Mouse (Mus musculus): ENCODE measurements at regions not wholly inside any gene's neighbourhood (a gene's known extent, or its start where the extent isn't known, plus 50 kb on each side); places are given as distances from the start of the nearest gene placed in this dataset.

GRCm38 (mm10) chr9:50181360-50181759, 163.4 kb downstream of the Rpl10-ps3 start:
- dilution Hi-C loops (cut with MboI; ENCODE audit: extremely low pct_ligation_motif_present, extremely low pct_unique_long_range_greater_than_20kb, low sequenced_read_pairs), result no loop called here
- Histone ChIP-seq H3K4me1 (ENCODE audit: control insufficient read depth in 1 of 2, insufficient read depth in 2 of 2) (peaks cover 0 to 3% of the 10 kb centered on the region in 2 experiments; a peak in 1 of 4 replicates), H3K4me2 (ENCODE audit: insufficient read depth, low read depth, poor library complexity, severe bottlenecking) (no peak overlapping the region), H3K9me3 (replicated peaks; ENCODE audit: low read length) (no peaks in the 10 kb centered on the region), H3K36me3 (replicated peaks in 1 of 2; ENCODE audit: control insufficient read depth in 1 of 2, insufficient read depth in 1 of 2, low read length in 1 of 2) (peaks cover 0 to 2% of the 10 kb centered on the region in 2 experiments), H3K27ac (ENCODE audit: insufficient read depth, low read depth) (no peak overlapping the region), H3K9ac (ENCODE audit: insufficient read depth, low read depth) (no peak overlapping the region), H3K27me3 (replicated peaks) (no peaks in the 10 kb centered on the region), H3K79me2 (replicated peaks; ENCODE audit: control insufficient read depth, extremely low read depth, insufficient read depth, poor library complexity, severe bottlenecking) (no peaks in the 10 kb centered on the region), H3K4me3 (replicated peaks in 1 of 3; ENCODE audit: low read depth in 2 of 3, low read length in 2 of 3, poor library complexity in 1 of 3) (no peak overlapping the region)
- TF ChIP-seq EP300 (IDR thresholded peaks at IDR 0.05; ENCODE audit: low read length) (no peak), SMC3 (IDR thresholded peaks at IDR 0.05; ENCODE audit: low read depth, low read length) (no peak), POLR2A (IDR thresholded peaks at IDR 0.05; ENCODE audit: low read depth, low read length) (no peak), SIN3A (IDR thresholded peaks at IDR 0.05; ENCODE audit: low read length) (no peak), MEF2A (IDR thresholded peaks at IDR 0.05; ENCODE audit: borderline replicate concordance, low read depth, low read length) (no peak)
- in situ Hi-C loops (cut with MboI; ENCODE audit: low pct_ligation_motif_present, low pct_unique_long_range_greater_than_20kb, low sequenced_read_pairs), result no loop called here
- no peak for DNase-seq (ENCODE audit: extremely low read depth)

- H3K4me3 ChIP-seq (replicated peaks in 1 of 3; ENCODE audit: low read depth in 2 of 3, low read length in 2 of 3, poor library complexity in 1 of 3), result no peak overlapping the region
- peaks cover 0 to 2% of the 10 kb centered on the region in 2 experiments for H3K36me3 ChIP-seq (replicated peaks in 1 of 2; ENCODE audit: control insufficient read depth in 1 of 2, insufficient read depth in 1 of 2, low read length in 1 of 2)
- no peak for DNase-seq (ENCODE audit: extremely low read depth)
- no peak overlapping the region for H3K27ac ChIP-seq (ENCODE audit: insufficient read depth, low read depth)
- no peaks in the 10 kb centered on the region for H3K27me3 ChIP-seq (replicated peaks)
- H3K4me1 ChIP-seq (ENCODE audit: control insufficient read depth in 1 of 2, insufficient read depth in 2 of 2), result no peaks in the 10 kb centered on the region; a peak in 1 of 4 replicates
- dilution Hi-C loops (cut with MboI; ENCODE audit: extremely low pct_ligation_motif_present, extremely low pct_unique_long_range_greater_than_20kb, low sequenced_read_pairs) (no loop called here), in situ Hi-C loops (cut with MboI; ENCODE audit: low pct_ligation_motif_present, low pct_unique_long_range_greater_than_20kb, low sequenced_read_pairs) (loop anchor here (10.0 kb wide), 1 partner anchor 681 kb away; no protein-coding TSS in a partner anchor)
- no peak overlapping the region for H3K4me2 ChIP-seq (ENCODE audit: insufficient read depth, low read depth, poor library complexity, severe bottlenecking)
- no peaks in the 10 kb centered on the region for H3K79me2 ChIP-seq (replicated peaks; ENCODE audit: control insufficient read depth, extremely low read depth, insufficient read depth, poor library complexity, severe bottlenecking)
- TF ChIP-seq MXI1 (IDR thresholded peaks at IDR 0.05; ENCODE audit: low read depth, low read length), result no peak
- TF ChIP-seq ZNF384 (IDR thresholded peaks at IDR 0.05; ENCODE audit: low read depth, low read length), result no peak
- no peak for TF ChIP-seq SMC3 (IDR thresholded peaks at IDR 0.05; ENCODE audit: low read depth, low read length)
- no peak for TF ChIP-seq ZC3H11A (IDR thresholded peaks at IDR 0.05; ENCODE audit: low read depth, low read length)
- no peak for TF ChIP-seq ETS1 (conservative IDR thresholded peaks at IDR 0.05; ENCODE audit: low read depth, low read length)
- TF ChIP-seq MEF2A (IDR thresholded peaks at IDR 0.05; ENCODE audit: borderline replicate concordance, low read depth, low read length), result no peak
- TF ChIP-seq CHD2 (IDR thresholded peaks at IDR 0.05; ENCODE audit: low read length), result no peak
- no peak for TF ChIP-seq ZMIZ1 (IDR thresholded peaks at IDR 0.05; ENCODE audit: low read depth, low read length)
- TF ChIP-seq E2F4 (IDR thresholded peaks at IDR 0.05; ENCODE audit: insufficient replicate concordance, low read depth, low read length), result no peak
- TF ChIP-seq RAD21 (IDR thresholded peaks at IDR 0.05; ENCODE audit: low read depth, low read length), result no peak
- TF ChIP-seq ELF1 (IDR thresholded peaks at IDR 0.05; ENCODE audit: low read depth, low read length), result no peak
- TF ChIP-seq EP300 (IDR thresholded peaks at IDR 0.05; ENCODE audit: low read length), result no peak
- no peak overlapping the region for H3K9ac ChIP-seq (ENCODE audit: insufficient read depth, low read depth)
- H3K9me3 ChIP-seq (replicated peaks; ENCODE audit: low read length), result no peaks in the 10 kb centered on the region
Observed at GRCm38 (mm10) chr9:50176131-50176530, 168.6 kb downstream of the Rpl10-ps3 start.

Measured in CH12.LX (cell line).